Mouse (Mus musculus): ENCODE data around the gene Ptges3.
"Not testable (repeated sequence)": the region's sequence is repeated elsewhere in the genome, so short reads cannot be mapped to it uniquely, and the experiment has no call there.

Ptges3 gene

DNA sequence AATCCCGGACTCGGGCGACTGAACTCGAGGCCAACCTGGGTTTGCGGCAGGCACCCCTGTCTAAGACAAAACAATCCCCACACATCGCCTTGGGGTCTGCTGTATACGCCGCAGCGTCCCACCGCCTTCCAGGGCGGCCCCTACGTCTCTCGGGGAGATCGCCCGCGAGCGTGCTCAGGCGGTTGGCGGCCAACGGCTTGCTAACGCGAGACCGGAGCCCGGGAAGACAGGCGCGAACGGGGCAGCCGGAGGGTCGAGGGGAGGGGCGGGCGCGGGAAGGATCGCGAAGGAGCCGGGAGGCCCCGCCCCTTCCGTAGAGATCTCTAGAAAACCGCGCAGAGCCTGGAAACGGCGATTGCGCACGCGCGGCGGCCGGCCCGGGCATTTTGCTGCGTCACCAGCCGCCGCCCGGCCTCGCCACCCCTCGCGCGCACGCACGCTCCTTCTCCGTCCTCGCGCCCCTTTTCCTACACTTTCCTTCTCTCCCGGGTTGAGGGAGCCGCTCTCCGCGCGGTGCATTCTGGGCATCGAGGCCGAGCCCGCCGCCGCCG lies at the start of gene Ptges3:
TSS of gene Ptges3 (plus strand) at position 354 of the 551 bp plus-strand sequence.
- DNase-seq (ENCODE audit: low read depth, low spot score): peak; percentile 98

- DNase-seq (ENCODE audit: low read depth, low spot score): no peak
These were observed 49.0 kb upstream of the Ptges3 start for GRCm38 (mm10) chr10:128009735-128010134.

- peak; percentile 93 for DNase-seq (ENCODE audit: low read depth, low spot score)
These were observed 43.5 kb upstream of the Ptges3 start, which contains the start of gene Prim1 for GRCm38 (mm10) chr10:128015068-128015934. TSS of gene Prim1 (plus strand) at chr10:128015168.

DNA sequence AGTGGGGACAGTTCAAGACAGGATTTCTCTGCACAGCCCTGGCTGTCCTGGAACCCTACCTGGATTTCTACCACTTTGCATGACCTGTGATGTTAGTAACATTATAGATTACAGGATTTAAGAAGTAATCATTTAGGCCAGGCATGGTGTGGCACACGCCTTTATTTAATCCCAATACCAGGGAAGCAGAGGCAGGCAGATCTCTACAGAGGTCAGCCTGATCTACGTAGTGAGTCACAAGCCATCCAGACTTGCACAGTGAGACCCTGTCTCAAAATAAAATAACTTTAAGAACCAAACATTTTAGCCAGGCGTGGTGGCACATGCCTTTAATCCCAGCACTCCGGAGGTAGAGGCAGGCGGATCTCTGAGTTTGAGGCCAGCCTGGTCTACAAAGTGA lies 36.6 kb upstream of the Ptges3 start:
- DNase-seq (ENCODE audit: low read depth, low spot score): no peak

DNA sequence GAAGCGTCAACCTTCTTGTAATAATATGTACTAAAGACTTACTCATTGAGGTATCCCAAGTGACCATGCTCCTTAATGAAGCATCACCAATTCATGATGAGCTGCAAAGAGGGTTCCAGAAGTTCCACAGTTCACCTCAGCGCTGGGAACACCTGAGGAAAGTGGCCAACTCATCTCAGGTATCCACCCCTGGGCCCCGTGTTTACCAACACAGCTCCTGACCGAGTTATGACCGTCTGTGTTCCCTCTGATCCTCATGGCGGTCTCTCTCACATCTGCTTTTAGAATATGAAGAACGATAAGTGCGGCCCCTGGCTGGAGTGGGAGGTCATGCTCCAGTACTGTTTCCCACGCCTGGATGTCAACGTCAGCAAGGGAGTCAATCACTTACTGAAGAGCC lies 35.3 kb upstream of the Ptges3 start:
- DNase-seq (ENCODE audit: low read depth, low spot score): no peak

DNA sequence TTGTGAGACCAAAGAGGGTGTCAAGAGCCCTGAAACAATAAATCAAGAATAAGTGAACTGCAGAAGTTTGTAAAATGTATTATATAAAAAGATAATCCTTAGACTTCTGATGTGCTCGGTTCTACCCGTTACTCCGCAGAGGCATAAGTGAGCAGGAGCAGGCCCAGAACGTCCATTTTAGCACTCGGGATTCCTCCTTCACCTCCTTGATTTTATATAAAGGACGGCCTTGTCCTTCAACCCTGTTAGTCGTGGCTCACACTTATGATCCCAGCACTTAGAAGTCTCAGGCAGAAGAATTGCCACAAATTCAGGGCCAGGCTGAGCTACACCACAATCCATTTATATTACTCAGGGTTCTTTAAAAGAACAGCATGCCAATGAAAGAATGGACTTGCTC lies 28.8 kb upstream of the Ptges3 start:
- DNase-seq (ENCODE audit: low read depth, low spot score): no peak

GRCm38 (mm10) chr10:128030860-128031259 lies 27.9 kb upstream of the Ptges3 start:
- DNase-seq (ENCODE audit: low read depth, low spot score): no peak

- DNase-seq (ENCODE audit: low read depth, low spot score): peak; percentile 55
These were observed 21.9 kb upstream of the Ptges3 start for GRCm38 (mm10) chr10:128036746-128037425.

GRCm38 (mm10) chr10:128037921-128038320 lies 20.8 kb upstream of the Ptges3 start:
- DNase-seq (ENCODE audit: low read depth, low spot score): no peak

- no peak for DNase-seq (ENCODE audit: low read depth, low spot score)
These were observed 19.6 kb upstream of the Ptges3 start for GRCm38 (mm10) chr10:128039167-128039566.

GRCm38 (mm10) chr10:128039858-128040257 lies 18.9 kb upstream of the Ptges3 start:
- DNase-seq (ENCODE audit: low read depth, low spot score): no peak

DNA sequence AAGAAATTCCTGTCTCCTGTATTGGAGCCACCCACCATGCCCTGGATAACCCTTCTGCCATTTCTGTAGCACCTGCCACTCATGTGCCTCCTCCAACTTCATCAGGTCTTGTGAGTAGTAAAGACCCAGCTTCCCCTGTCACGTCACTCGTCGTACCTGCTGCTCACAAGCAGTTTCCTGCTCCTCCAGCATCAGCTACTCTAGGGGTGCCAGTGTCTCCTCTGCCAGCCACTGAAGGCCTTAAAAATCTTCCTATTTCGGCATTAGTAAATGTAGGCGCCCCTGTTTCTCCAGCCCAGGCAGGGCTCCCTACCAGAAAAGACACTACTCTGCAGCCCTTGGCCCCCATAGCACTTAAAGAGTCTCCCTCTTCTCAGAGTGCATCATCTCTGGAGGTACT lies 18.5 kb upstream of the Ptges3 start:
- no peak for DNase-seq (ENCODE audit: low read depth, low spot score)

DNA sequence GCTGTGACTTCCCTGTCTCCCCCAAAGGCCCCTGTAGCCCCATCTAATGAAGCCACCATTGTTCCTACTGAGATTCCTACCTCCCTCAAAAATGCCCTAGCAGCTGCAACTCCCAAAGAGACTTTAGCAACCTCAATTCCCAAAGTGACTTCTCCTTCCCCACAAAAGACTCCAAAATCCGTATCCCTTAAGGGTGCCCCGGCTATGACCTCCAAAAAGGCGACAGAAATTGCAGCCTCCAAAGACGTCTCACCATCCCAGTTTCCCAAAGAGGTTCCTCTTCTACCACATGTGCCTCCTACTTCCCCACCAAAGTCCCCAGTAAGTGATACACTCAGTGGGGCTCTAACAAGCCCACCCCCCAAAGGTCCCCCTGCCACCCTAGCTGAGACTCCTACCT lies 17.1 kb upstream of the Ptges3 start:
- no peak for DNase-seq (ENCODE audit: low read depth, low spot score)

DNA sequence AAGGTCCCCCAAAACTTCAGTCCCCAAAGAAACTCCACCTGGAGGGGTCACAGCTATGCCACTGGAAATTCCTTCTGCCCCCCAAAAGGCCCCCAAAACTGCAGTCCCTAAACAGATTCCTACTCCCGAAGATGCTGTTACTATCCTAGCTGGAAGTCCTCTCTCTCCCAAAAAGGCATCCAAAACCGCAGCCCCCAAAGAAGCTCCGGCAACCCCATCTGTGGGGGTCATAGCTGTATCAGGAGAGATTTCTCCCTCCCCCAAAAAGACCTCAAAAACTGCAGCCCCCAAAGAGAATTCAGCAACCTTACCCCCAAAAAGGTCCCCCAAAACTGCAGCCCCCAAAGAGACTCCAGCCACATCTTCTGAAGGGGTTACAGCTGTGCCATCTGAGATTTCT lies 16.3 kb upstream of the Ptges3 start:
- DNase-seq (ENCODE audit: low read depth, low spot score): no peak

DNA sequence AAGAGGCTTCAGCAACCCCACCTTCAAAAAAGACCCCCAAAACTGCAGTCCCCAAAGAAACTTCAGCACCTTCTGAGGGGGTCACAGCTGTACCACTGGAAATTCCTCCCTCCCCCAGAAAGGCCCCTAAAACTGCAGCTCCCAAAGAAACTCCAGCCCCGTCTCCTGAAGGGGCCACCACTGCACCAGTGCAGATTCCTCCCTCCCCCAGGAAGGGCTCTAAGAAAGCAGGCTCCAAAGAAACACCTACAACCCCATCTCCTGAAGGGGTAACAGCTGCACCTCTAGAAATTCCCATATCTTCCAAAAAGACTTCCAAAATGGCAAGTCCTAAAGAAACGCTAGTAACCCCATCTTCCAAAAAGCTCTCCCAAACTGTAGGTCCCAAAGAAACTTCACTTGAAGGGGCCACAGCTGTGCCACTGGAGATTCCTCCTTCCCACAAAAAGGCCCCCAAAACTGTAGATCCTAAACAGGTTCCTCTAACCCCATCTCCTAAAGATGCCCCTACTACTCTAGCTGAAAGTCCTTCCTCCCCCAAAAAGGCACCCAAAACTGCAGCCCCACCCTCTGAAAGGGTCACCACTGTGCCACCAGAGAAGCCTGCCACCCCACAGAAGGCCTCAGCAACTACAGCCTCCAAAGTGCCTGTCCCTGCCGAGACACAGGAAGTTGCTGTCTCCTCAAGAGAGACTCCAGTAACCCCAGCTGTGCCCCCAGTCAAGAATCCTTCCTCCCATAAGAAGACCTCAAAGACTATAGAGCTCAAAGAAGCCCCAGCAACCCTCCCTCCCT lies 15.5 kb upstream of the Ptges3 start:
- DNase-seq (ENCODE audit: low read depth, low spot score): no peak

GRCm38 (mm10) chr10:128048157-128048556 lies 10.6 kb upstream of the Ptges3 start:
- no peak for DNase-seq (ENCODE audit: low read depth, low spot score)

GRCm38 (mm10) chr10:128049741-128050140 lies 9.0 kb upstream of the Ptges3 start:
- no peak for DNase-seq (ENCODE audit: low read depth, low spot score)

- DNase-seq (ENCODE audit: low read depth, low spot score): no peak
These were observed 8.4 kb upstream of the Ptges3 start for GRCm38 (mm10) chr10:128050355-128050754.

GRCm38 (mm10) chr10:128051589-128051988 lies 7.2 kb upstream of the Ptges3 start:
- no peak for DNase-seq (ENCODE audit: low read depth, low spot score)

- not testable (repeated sequence) for DNase-seq (ENCODE audit: low read depth, low spot score)
These were observed 6.6 kb upstream of the Ptges3 start for GRCm38 (mm10) chr10:128052136-128052535.

GRCm38 (mm10) chr10:128053001-128053400 lies 5.8 kb upstream of the Ptges3 start:
- no peak for DNase-seq (ENCODE audit: low read depth, low spot score)

- DNase-seq (ENCODE audit: low read depth, low spot score): no peak
These were observed 570 bp upstream of the Ptges3 start for GRCm38 (mm10) chr10:128058184-128058583.
